Mouse (Mus musculus) T-helper 1 cell (primary cell): Measurements from ENCODE around the gene Kcng1.

Experiments
- in situ Hi-C: fragments of 300-600 bp; cut with MboI, MseI; formaldehyde crosslinking; loops from one replicate; pipeline ENCODE4 v1.15.1; 2025; ENCODE audit warnings: high pct_unique_total_duplicates

Kcng1 gene

DNA sequence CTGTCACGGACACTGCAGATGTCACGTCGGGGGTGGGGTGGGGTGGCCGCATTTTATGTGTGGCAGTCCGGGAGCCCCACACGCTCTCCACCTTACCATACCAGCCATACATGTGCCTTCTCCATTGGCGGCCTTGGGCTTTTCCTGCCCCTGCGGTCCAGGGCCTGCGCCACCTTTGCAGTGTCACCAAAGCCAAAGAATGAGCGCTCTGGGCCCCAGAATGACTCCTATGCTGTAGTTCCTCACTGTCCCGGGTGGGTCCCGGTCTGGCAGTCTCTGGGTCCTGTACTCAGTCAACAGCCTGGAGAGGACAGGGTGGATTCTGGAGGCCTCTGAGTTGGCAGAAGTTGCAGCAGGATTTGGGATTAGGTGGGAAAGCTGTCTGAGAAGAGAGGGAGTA is at the start of gene Kcng1:
TSS of gene Kcng1 (minus strand) at position 155 of the 400 bp plus-strand sequence.
- in situ Hi-C loops: no loop called here

DNA sequence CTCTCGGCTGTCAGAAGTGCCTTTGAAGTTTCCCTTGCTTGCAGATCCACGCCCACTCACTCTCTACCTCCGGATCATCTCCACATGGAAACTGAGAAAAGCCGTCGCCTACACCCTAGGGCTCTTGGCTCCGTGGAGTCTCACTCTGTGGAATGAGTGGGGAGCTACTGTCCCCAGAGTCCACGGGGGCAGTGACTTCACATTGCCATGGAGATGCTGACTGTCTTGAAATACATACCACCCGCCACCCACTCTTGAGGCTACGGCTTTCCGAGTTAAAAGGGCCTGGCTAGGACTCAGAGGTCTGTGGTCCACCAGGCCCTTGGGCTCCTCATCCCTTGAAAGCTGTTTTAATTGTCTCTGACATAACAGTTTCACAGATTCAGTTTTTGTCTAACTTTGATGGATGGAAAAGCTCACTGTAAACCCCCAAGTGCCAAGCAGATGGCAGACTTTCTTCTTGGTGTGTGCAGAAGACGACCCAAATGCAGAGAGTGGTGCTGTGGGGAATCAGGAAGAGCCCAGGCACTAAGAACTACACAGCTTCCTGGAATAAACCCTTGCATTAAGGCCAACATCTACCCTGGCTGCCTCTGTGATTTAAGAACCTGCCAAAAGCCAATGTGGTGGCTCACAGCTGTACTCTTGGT is 49.0 kb upstream of the Kcng1 start:
- in situ Hi-C loops: no loop called here

DNA sequence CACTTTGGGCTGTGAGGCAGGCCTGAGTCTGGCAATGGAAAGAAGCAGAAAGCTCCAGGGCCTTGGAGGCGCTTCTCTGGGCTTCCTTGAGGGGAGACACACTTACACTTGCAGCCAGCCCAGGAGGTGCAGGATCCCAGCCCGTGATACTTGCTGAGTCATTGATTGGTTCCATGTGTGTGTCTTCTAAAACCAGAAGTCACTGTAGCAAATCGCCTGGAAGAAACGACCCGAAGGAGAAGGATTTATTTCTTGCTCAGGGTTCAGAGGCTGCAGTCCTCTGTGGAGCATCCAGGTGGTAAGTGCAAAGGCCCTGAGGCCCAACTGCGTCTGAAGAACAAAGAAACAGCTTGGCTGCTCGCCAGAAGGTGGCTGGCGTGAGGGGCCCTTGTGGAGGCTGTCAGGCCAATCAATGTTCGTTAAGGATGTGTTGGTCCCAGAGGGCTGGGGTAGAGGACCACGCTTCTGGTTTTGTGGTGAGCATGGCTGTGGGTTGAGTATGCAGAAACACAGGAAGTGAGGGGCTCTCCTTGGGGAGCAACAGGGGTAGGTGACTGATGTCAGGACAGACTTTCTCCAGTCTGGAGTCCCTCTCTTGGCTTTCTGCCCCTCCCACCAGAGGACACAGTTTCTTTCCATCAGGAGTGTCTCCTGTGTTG is 40.3 kb upstream of the Kcng1 start:
- in situ Hi-C loops: no loop called here

DNA sequence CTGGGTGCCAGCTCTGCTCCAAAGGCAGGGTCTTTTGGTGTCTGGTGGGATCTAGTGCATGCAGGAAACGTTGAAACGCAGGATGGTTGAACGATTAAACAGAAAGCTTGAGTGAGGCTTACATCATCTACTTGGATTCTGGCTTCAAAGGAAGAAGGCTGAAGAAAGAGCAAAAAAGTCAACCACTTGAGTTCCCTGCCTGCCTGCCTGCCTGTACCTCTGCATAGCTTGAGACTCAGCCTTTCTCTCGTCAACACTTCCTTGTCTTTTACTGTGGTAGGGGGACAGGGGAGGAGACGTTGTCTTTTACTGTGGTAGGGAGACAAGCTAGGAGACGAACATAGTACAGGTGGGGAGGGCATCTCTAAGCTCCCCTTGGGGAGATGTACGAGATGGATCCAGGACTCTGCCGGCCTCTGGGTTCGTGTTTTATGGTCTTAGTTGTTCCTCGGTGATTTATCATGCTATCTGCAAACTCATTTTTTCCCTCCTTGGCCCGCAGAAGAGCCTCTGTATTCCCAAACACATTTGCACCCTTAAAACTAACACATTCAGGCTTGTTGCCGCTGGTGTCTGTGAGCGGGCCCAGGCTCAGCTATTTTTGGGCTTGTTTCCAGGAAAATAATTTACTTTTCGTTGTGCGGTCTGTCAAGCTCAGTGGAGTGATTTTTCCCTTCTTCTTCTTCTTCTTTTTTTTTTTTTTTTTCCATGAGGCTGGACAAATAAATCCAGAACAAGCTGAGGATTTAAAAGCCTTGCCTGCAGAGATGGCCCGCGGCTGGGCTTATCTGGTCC is 39.0 kb upstream of the Kcng1 start:
- in situ Hi-C loops: no loop called here

DNA sequence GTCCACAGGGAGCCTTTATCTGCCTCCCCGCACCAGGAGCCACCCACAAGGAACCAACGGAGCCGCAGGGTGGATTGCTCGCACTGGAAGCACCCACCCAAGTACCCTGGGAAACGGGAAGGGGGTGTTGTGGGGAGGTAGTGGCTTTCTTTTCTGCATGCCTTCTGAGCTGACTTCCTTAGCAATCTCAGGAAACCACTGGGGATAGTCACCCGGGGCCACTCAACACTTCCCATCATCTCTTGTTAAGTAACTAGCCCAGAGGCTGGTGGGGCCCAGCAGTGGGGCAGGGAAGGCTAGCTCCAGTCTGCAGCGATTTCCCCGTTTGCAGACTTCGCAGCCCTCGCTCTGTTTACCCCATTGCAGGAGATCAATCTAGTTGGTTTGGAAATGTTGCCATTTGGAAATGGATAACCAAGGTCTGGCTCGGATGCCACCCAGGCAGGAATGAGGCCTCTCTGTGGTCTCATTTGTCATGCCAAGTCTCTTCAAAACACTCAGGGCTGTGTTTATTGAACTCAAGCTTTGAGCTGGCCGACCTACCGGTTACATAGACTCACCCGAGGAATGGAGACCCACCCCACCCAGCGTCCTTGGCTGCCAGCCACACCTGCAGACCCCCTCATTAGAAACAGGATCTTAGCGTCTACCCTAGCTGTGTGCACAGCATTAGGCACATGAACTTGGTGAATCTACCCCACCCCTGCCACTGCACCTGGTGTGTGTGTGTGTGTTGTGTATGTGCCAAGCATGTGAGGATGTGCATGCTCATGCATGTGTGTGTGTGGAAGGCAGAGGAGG is 33.3 kb upstream of the Kcng1 start:
- in situ Hi-C loops: no loop called here

DNA sequence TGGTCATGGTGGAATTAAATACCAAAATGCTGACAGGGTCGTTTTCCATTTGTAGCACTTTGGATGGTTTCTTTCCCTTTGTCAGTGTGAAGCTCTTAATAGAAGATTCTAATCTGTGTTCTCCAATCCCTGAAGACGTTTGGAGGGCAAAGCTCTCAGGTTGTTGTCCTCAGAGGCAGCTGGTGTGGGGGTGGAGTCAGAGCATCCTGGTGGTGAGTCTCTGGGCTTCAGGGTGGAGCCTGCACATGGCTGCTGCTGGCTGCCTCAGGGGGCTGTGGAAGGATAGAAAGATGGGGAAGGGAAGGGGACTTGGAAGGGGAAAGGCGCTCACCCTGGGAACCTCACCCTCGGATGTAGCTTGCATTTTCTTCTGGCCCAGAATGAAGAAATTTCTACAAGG is 31.0 kb upstream of the Kcng1 start:
- in situ Hi-C loops: no loop called here

DNA sequence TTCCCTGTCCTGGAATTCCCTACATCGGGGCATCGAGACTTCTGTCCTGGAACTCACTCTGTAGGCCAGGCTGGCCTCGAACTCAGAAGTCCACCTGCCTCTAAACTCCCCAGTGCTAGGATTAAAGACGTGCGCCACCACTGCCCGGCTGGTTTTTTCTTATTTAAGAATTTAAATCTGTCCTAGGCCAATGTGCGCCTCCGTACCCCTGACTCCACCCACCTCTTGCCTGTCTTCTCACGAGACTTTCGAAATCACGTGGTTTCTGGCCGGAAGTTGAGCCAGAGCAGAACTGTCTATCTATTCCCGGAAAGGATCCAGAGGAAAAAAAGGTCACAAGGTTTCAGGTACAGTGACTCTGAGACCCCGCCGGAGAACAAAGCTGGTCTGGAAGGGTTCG is 29.5 kb upstream of the Kcng1 start:
- in situ Hi-C loops: no loop called here

DNA sequence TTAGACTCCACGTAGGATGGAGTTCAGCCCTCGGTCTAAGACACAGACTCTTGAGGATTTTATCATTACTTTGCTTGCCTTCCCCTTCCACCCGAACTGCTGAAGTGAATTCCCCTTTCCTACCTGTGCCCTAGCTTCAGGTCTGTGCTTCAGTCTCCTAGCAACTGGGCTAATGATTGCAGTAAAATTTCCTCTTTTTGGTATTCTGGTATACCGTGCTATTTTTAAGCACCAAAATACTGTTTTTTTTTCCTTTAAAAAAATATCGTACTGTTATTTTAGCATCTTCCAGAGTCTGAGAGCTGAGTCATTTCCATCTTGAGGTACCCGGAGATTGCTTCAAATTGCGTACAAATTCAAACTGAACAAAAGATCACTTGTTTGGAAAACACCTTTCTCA is 27.4 kb upstream of the Kcng1 start:
- in situ Hi-C loops: no loop called here

DNA sequence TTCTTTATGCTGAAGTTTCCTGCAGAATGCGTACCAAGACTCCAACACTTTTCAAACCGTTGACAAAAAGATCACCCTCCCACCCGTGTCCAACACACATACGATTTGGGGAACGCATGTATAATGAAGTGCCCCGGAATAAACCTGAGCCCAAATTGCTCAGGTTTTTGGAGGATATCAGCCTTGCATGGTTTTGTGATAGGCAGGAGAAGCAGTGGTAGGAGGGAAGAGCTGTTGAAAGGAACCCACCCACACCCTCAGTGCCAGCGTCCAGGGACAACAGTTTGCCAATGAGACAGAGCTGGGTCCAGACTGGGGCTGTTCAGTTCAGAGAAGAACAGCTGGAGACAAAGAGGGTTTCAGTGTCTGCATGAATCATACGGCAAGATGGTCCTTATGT is 18.1 kb upstream of the Kcng1 start:
- in situ Hi-C loops: no loop called here

DNA sequence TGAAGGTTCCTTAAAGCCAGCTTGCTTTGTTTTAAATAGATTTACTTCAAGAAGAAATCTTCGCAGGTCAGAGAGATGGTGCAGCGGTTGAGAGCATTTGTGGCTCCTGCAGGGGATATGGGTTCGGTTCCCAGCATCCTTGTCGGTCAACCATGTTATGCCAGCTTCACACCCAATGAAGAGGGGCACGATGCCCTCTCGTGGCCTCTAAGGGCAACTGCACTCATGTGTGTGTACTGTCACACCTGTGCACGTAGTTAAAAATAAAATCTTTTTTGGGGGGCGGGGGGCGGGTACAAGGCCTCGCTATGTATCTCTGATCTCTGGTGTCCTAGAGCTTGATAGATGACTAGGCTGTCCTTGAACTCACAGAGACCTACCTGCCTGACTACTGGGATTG is 15.0 kb upstream of the Kcng1 start:
- in situ Hi-C loops: no loop called here

DNA sequence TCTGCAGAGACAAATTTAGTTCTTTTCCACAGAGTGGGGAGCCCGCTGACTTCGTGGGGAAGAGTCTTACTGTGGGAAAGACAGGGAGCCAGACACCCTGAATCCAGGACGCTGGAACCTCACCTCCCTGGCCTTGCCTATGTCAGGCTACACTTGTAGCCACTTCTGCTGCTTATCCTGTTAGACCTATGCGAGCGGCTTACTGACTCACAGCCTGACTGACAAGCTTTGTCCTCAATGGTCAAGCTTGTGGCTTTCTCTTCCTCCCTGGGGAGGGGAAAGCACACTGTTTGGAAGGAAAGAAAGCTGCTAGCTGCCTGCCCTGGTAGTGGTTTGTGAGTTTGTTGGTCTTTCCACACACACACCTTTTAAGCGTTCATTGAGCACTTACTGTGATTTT is 11.0 kb upstream of the Kcng1 start:
- in situ Hi-C loops: no loop called here

DNA sequence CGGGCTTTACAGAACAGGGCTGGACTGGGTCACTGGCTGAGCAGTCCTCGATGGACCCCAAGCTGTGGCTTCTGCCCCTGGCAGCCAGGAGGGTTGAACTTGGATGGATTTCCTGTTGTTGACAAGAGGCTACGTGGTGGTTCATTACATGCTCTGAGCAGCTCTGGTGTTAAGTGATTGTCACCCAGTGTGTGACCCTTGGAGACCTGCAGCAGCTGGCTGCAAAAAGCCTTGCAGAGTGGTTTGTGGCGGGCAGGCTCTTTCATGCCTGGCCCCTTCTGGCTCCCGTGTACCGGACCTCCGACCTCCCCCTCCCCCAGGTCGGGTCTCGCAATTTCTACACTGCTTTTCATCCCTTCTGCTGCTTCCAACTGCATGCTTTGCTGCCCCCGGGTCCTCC is 10.5 kb upstream of the Kcng1 start:
- in situ Hi-C loops: no loop called here

DNA sequence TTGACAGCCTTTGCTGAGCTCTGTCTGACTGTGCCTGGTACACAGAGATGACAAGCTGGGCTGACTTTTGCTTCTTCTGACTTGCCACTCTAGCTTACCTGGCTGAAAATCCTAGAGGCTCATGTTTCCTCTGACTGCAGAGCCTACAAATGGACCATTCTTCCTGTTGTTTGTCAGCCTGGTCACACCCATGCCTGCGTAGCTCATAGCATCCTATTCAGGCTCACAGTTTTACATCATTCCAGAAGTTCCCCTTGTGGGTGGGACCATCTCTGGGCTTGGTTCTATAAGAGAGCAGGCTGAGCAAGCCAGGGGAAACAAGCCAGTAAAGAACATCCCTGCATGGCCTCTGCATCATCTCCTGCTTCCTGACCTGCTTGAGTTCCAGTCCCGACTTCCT is 8.3 kb upstream of the Kcng1 start:
- in situ Hi-C loops: no loop called here

DNA sequence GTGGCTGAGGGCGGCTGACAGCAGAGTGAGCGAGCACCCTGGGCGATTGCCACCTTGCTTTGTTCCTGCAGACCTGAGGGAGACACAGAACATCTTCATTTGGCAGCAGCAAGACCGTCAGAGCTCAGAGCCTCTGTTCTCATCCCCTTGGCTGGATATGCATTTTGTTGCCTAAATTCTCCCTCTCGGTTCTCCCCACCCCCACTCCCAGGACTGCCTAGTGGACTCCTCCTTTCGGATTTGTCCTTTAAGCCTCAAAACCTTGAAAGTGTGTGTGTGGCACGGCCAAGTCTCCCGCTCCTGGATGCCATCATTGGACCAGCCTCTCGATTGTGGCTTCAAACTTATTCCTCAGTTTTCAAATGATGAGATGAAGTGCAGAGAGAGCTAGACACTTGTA is 7.5 kb upstream of the Kcng1 start:
- in situ Hi-C loops: no loop called here

DNA sequence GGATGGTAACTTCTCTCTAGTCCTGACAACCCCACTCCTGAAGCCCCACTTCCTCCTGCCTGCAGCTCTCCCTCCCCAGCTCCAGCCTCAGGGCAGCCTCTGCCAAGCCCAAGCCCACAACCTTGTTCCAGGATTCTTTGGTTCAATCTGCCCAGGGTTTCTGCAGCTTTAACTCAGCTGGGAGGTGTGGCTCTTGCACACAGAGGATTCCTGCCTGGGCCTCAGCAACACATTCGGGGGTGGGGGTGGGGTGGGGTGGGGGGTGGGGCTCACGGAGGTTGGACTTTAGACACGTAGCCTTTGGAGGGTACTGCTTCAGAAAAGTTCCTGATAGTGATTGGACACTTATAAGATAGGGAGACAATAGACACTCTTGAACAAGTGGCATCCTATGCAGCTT is 5.5 kb upstream of the Kcng1 start:
- in situ Hi-C loops: no loop called here

DNA sequence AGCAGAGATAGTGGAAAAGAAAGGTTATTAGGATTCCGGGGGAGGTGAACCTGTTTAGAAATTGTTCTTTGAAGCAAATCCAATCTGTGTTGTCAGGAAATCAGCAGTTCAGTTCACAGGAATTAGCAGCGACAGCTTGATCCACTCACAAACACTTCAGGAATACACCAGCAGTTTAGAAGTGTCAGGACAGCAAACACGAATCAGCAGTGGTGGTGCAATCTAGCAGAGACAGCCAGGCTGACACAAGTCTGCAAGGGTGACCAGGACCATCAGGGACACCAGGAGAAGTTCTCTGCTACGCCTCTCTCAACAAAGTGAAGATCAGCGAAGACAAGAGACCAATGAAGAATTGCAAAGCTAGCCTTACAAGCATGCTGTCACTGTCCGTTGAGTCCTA is 3.6 kb upstream of the Kcng1 start:
- in situ Hi-C loops: no loop called here

DNA sequence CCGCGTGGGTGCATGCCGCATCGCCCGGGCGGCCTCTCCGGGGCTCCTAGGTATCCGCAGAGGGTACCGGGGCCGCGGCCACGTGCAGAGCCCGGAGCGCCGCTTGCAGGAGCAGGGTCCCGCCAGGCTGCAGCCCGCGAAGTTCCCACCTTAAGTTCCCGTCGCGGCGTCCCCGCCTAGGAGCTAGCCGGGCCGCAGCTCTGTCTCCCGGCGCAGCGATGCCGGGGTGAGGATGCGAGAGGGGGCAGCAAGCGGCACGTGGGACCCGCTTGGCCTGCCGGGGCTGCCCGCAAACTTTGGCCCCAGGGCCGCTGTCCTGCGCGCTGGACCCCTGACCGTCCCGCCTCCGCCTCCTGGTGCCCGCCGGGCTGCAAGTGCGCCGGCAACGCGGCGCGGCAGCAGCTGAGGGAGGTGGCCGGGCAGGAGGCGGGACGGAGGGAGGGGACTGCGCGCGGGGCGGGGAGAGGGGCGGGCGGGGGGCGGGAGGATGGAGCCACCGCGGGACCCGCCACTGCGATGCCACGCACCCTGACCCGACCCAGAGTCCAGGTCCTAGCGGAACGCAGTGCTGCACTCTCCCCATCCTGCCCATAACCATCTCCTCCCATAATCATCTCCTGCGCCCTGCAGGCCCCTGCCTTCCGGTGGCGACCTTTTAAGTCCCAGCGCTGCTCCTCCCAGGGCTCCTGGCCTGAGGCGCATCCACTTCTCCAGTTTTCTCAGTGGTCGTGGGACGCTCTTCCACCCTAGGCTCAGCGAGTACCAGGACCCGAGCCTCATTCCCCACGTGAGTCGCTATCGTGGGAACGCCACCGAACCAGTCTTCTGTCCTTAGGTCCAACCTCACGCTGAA is 581 bp downstream of the Kcng1 start:
- in situ Hi-C loops: no loop called here

DNA sequence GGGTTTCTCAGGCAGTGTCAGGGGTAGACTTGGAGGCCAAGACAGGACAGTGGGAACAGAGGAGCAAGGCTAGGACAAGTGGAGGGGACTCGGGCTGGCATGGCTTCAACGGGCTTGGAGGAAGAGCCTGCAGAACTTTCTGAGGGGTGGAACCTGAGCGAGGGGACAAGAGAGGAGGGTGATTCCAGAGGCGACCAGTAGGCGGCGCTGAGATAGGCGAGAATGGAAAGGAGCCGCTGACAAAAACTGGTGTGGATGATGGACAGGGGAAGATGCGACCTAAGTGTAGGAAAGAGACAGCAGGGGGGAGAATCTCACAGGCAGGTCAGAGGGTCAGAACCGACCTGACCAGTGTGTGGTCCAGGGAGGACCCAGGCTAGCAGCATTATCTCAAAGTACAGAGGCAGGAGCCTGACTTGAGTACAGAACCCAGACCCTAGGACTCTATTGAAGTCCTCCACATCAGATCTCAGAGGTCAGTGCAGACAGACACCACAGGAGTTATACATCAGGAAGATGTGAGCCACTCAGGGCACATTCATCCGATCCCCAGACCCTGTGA is 7.1 kb downstream of the Kcng1 start:
- in situ Hi-C loops: no loop called here

DNA sequence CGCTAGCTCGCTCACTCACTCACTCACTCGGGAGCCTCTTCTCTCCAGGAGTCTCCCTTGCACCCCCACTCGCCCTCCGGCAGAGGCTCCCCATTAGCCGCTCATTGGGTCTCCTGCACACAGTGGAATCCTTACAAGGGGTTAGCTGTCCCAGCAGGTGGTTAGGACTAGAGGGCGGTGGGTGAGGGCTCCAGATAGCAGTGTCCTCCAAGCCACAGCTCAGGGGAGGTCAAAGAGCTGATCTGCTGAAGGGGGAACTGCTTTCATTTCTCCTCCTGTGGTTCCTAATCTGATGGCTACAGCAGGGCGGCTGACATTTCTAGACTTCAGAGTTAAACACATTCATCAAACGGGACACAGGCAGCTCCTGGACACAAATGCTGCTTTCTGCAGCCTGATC is 8.1 kb downstream of the Kcng1 start:
- in situ Hi-C loops: no loop called here

DNA sequence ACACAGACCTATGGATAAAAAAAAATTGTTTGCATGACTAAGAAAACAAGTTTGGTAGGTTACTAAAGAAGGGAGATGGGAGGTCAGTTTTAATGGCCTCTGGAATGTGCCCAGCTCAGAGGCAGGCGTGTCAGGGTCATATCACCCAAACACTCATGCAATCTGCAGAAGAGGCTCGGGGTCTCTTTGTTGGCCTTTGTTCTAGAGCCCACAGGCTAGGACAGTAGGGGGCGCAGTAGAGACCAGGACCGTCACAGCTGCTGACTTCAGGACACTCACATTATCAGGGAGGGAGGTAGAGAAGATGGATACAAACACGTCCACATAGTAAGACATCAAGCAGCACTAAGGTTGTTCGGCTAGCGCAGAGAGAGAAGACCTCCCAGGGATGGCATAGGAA is 13.5 kb downstream of the Kcng1 start:
- in situ Hi-C loops: no loop called here

DNA sequence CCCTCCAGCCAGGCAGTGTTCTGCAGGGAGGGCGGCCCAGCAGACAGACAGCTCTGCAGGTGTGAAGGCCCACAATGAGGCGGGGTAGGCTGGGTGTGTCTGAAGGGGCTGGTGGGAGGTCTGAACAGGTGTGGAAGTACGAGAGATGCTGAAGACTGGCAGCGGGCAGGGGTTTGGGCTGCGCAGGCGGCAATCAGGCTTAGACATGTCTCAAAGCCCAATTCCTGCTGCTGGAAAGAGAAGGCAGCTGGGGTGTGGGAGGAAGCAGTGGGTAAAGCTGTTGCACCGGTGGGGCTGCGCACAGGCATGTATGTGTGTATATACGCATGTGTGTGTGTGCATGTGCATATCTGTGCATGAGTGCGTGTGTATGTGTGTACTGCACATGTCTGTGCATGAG is 20.6 kb downstream of the Kcng1 start:
- in situ Hi-C loops: no loop called here
